Comparison of ENCODE assay signal across 22 mouse cellular contexts in the genomic region with DNA sequence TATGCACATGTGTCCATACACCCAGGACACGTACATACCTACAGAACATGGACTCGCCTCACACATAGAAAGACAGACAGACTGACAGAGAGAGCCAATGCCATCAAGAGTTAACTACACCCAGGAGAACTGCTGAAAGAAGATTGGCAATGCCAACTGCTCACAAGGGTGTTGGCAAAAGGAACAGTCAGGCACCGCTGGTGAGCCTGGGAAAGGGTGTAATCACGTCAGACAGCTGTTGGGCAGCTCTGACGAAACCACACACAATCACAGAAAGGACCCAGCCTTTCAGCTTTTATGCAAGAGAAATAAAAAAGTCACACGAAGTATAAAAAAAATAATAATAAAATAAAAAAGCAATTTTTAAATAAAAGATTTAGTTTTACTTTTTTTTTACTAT. TPM values are rescaled to one million over a fixed set of nuclear protein-coding genes. Genes with fewer than 3 reads are reported as not detected.
DNase-seq lines count a peak whose midpoint lies in the region; ATAC-seq and TF ChIP-seq lines count a peak whose summit lies in the region.
"Had no signal": no experiment of that assay in that cellular context is flagged by ENCODE, and none has a peak within 500 bp of the region (broad histone marks: within the 10 kb centered on the region; RNA-seq: fewer than 3 reads in every experiment).

No protein-coding gene starts in this region.

- TF ChIP-seq EP300 in lung, postnatal 0 days (IDR thresholded peaks at IDR 0.05): no peak

- H3K27me3 ChIP-seq in lung, postnatal 0 days (replicated peaks; ENCODE audit: insufficient read depth, low read length): no peaks in the 10 kb centered on the region
- H3K27me3 ChIP-seq in myocyte (ENCODE audit: control insufficient read depth, insufficient read depth, insufficient read length): no peaks in the 10 kb centered on the region
- no peaks in the 10 kb centered on the region for H3K27me3 ChIP-seq in intestine, embryonic 15.5 days (replicated peaks)
- peaks cover 3% of the 10 kb centered on the region; the same call in 1 of the 2 replicates for H3K27me3 ChIP-seq in midbrain, embryonic 10.5 days (ENCODE audit: low read depth, poor library complexity, severe bottlenecking)
- H3K27me3 ChIP-seq: embryonic facial prominence, embryonic 12.5 days; heart, embryonic 12.5 days; hindbrain, embryonic 15.5 days; Patski had no signal

- no peak overlapping the region for H3K4me3 ChIP-seq in lung, postnatal 0 days (ENCODE audit: low read depth, low read length)
- no peak overlapping the region for H3K4me3 ChIP-seq in myocyte
- H3K4me3 ChIP-seq in intestine, embryonic 15.5 days (replicated peaks): no peak overlapping the region
- H3K4me3 ChIP-seq in midbrain, embryonic 10.5 days: no peak overlapping the region
- H3K4me3 ChIP-seq: embryonic facial prominence, embryonic 12.5 days; heart, adult 2 months; heart, embryonic 12.5 days; hindbrain, embryonic 15.5 days had no signal

- TF ChIP-seq POLR2A in myocyte (IDR thresholded peaks at IDR 0.05; ENCODE audit: insufficient read length, low read depth): no peak

- no peak overlapping the region for H3K27ac ChIP-seq in lung, postnatal 0 days (ENCODE audit: low read length)
- H3K27ac ChIP-seq in intestine, embryonic 15.5 days: no peak overlapping the region
- no peak overlapping the region for H3K27ac ChIP-seq in midbrain, embryonic 10.5 days (replicated peaks)
- H3K27ac ChIP-seq: embryonic facial prominence, embryonic 12.5 days; heart, adult 2 months; hindbrain, embryonic 15.5 days had no signal

- ATAC-seq in lung, postnatal 0 days: no peak
- ATAC-seq in intestine, embryonic 15.5 days: no peak
- ATAC-seq: forebrain, embryonic 16.5 days; intestine, postnatal 0 days; Patski had no signal

- H3K4me1 ChIP-seq in lung, postnatal 0 days (ENCODE audit: insufficient read depth, low read depth, low read length): no peaks in the 10 kb centered on the region
- H3K4me1 ChIP-seq in intestine, embryonic 15.5 days (replicated peaks): 0 out of 2 replicates have a peak, but pooled peaks cover 4% of the 10 kb centered on the region
- peaks cover 21% of the 10 kb centered on the region for H3K4me1 ChIP-seq in midbrain, embryonic 10.5 days

- no peak overlapping the region for H3ac ChIP-seq in myocyte (ENCODE audit: control insufficient read depth, insufficient read length)

- no peak overlapping the region for H3K9ac ChIP-seq in lung, postnatal 0 days (replicated peaks; ENCODE audit: low read depth)
- no peak overlapping the region for H3K9ac ChIP-seq in intestine, embryonic 15.5 days
- H3K9ac ChIP-seq: embryonic facial prominence, embryonic 12.5 days; heart, embryonic 12.5 days; hindbrain, embryonic 15.5 days had no signal

- H3K9me3 ChIP-seq in lung, postnatal 0 days (ENCODE audit: low read length): no peaks in the 10 kb centered on the region
- no peaks in the 10 kb centered on the region for H3K9me3 ChIP-seq in intestine, embryonic 15.5 days
- H3K9me3 ChIP-seq in midbrain, embryonic 10.5 days (replicated peaks): no peaks in the 10 kb centered on the region
- H3K9me3 ChIP-seq: embryonic facial prominence, embryonic 12.5 days; heart, embryonic 12.5 days; hindbrain, embryonic 15.5 days had no signal

- no peak for TF ChIP-seq CTCF in lung, postnatal 0 days (IDR thresholded peaks at IDR 0.05)

- WGBS in lung, postnatal 0 days: 72% methylated on average over 6 of the region's 6 CpGs
- WGBS in intestine, embryonic 15.5 days: 84% methylated on average over 6 of the region's 6 CpGs
- WGBS in midbrain, embryonic 10.5 days: 92% methylated on average over 6 of the region's 6 CpGs

- H3K4me2 ChIP-seq in lung, postnatal 0 days (replicated peaks; ENCODE audit: low read depth, low read length): no peak overlapping the region
- no peak overlapping the region for H3K4me2 ChIP-seq in myocyte (ENCODE audit: low read depth)
- no peak overlapping the region for H3K4me2 ChIP-seq in intestine, embryonic 15.5 days (replicated peaks)
- H3K4me2 ChIP-seq: embryonic facial prominence, embryonic 12.5 days; heart, embryonic 12.5 days; hindbrain, embryonic 15.5 days had no signal

- peak; percentile 56 for DNase-seq in adrenal gland, postnatal 14 days
- no peak for DNase-seq in adrenal gland, adult 2 months
- DNase-seq in lung, postnatal 0 days (ENCODE audit: low spot score): peak; percentile 8
- no peak for DNase-seq in lung, adult 18-20 months
- DNase-seq in R1 (ENCODE audit: low read depth, low spot score): peak; percentile 29
- DNase-seq in midbrain, embryonic 10.5 days (ENCODE audit: low spot score): no peak
- DNase-seq: cerebellum, adult 18-20 months; cerebellum, adult 9-11 months; cerebellum, postnatal 36 days; embryo, embryonic 11 days; gastrocnemius, postnatal 14 days; heart, adult 2 months; heart, postnatal 36 days; kidney, adult 8-10 months had no signal

- no peaks in the 10 kb centered on the region for H3K36me3 ChIP-seq in lung, postnatal 0 days (ENCODE audit: insufficient read depth, low read length)
- H3K36me3 ChIP-seq in myocyte (ENCODE audit: control insufficient read depth, insufficient read depth): no peaks in the 10 kb centered on the region
- H3K36me3 ChIP-seq in intestine, embryonic 15.5 days: no peaks in the 10 kb centered on the region
- no peaks in the 10 kb centered on the region for H3K36me3 ChIP-seq in midbrain, embryonic 10.5 days
- H3K36me3 ChIP-seq: embryonic facial prominence, embryonic 12.5 days; heart, embryonic 12.5 days; hindbrain, embryonic 15.5 days had no signal

- H3K79me2 ChIP-seq in myocyte (ENCODE audit: control insufficient read depth, insufficient read depth): no peaks in the 10 kb centered on the region

TF ChIP-seq in myocyte, 11 proteins besides CTCF, POLR2A, EP300 and RAD21:
- TF ChIP-seq MAX (IDR thresholded peaks at IDR 0.05; ENCODE audit: low read depth): no peak
- TF ChIP-seq MYOG (IDR thresholded peaks at IDR 0.05; ENCODE audit: control insufficient read depth in 1 of 3, insufficient read depth in 1 of 3, insufficient read length in 2 of 3, low read depth in 2 of 3): peak; percentile 46 to 92 (median 79)
- no peak for TF ChIP-seq POLR2AphosphoS2 (IDR thresholded peaks at IDR 0.05; ENCODE audit: insufficient read length, low read depth)
- no peak for TF ChIP-seq REST (IDR thresholded peaks at IDR 0.05; ENCODE audit: insufficient read depth, insufficient read length)
- peak; percentile 68 to 100 (median 100) for TF ChIP-seq MYOD1 (IDR thresholded peaks at IDR 0.05; ENCODE audit: control insufficient read depth in 1 of 3, insufficient read length in 2 of 3, low read depth in 2 of 3)
- TF ChIP-seq USF1 (IDR thresholded peaks at IDR 0.05; ENCODE audit: low read depth): no peak
- TF ChIP-seq TCF3 (IDR thresholded peaks at IDR 0.05; ENCODE audit: insufficient read length, low read depth): peak; percentile 85
- TF ChIP-seq SRF (IDR thresholded peaks at IDR 0.05; ENCODE audit: control insufficient read depth, insufficient read length, low read depth): no peak
- TF ChIP-seq CEBPB (IDR thresholded peaks at IDR 0.05; ENCODE audit: insufficient read depth, poor library complexity, severe bottlenecking): peak; percentile 78; the same call in 1 of the 2 replicates
- TF ChIP-seq E2F4 (IDR thresholded peaks at IDR 0.05; ENCODE audit: insufficient read depth): no peak
- peak; percentile 86 for TF ChIP-seq TCF12 (IDR thresholded peaks at IDR 0.05; ENCODE audit: insufficient read depth, poor library complexity, severe bottlenecking)
TF ChIP-seq in myocyte: peak in this region for 5.

RNA-seq across cellular contexts. Expression of gene Nkain1, which starts 57.5 kb away (rescaled TPM):
- total RNA-seq in adrenal gland, postnatal 14 days (2021): 6.6 and 7.4 TPM in 2 replicates
- total RNA-seq in adrenal gland, adult 2 months (2021): 10 to 100 TPM in 1 of 2 experiments, 1 to 10 TPM in 1; 4.4 to 15.1 TPM
- polyA plus RNA-seq in adrenal gland, adult 2 months (2012; rRNA removed): 24.3 and 24.6 TPM in 2 replicates
- polyA plus RNA-seq in lung, postnatal 0 days (2015; fragmentation: Nextera tagmentation; extraction: Ambion mirVana): 0.13 and 0.33 TPM in 2 replicates
- polyA plus RNA-seq in myocyte (2012; fragmentation: generic; extraction: Trizol): 19.6 TPM
- polyA plus RNA-seq in intestine, embryonic 15.5 days (2015; fragmentation: Nextera tagmentation; extraction: Ambion mirVana): 1.1 and 1.2 TPM in 2 replicates
- 5.1 and 5.9 TPM in 2 replicates for polyA plus RNA-seq in midbrain, embryonic 10.5 days (2016; fragmentation: Nextera tagmentation; extraction: Ambion mirVana)

Comparison
In these comparisons a context has a peak if more than half of its experiments do, and no peak if none do; other contexts are left out.
1. DNase-seq: peak in adrenal gland, postnatal 14 days (single experiment), lung, postnatal 0 days (single experiment) and R1 (single experiment); none in adrenal gland, adult 2 months (single experiment), lung, adult 18-20 months (0 of 2) and midbrain, embryonic 10.5 days (single experiment).